Mouse (Mus musculus): Measurements from ENCODE around the gene Gm11037.

The Gm11037 gene

DNA sequence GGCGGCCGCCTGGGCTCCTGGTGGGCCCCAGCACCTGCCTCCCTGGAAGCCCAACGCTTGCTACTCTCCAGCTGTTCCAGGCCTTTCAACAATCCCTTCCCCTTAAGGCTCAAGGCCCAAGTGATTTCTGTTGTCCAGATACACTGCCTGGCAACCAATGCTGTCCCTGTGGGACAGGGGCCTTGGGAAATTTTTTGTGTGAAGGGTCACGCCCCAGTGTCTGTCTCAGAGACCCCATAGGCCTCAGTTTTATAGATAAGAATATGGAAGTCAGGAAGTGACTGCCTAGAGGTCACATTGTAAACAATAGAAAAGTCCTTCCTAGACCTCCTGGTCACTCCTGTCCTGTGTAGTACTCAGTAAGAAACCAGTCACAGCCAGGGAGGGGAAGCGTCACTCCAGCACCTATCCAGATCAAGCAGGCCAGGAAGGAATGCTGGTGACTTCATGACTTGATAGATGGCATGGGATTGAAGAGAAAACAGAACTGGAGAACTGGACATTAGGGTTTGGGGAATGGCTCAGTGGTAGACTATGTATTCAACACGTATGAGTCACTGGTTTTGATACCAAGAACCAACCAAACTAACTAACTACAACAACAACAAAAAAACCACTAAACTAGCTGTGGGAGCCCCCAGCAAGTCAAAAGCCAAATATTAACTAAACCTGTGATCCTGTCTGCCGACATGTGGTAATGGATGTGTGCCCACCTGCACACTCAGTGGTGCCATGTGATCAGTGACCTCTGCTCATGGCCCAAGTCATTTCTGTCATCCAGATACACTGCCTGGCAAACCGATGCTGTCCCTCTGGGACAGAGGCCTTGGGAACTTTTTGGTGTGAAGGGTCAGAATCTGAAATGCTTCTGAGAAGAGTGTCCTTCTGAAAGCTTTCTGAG lies 15.3 kb downstream of the Gm11037 start:
- DNase-seq (ENCODE audit: low read depth, low spot score): no peak

DNA sequence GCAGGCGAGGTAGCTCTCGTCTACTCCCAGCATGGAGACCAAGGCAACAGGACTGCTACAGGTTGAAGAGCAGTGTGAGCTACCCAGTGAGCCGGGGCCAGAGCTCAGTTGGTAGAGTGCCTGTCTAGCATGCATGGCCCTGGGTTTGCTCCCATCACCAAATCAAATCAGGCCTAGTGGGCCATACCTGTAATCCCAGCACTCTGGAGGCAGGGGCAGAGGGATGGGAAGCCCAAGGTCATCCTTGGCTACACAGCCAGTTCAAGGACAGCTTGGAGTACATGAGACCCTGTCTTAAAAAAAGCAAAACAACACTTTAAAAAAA lies 15.9 kb downstream of the Gm11037 start:
- DNase-seq (ENCODE audit: low read depth, low spot score): no peak

DNA sequence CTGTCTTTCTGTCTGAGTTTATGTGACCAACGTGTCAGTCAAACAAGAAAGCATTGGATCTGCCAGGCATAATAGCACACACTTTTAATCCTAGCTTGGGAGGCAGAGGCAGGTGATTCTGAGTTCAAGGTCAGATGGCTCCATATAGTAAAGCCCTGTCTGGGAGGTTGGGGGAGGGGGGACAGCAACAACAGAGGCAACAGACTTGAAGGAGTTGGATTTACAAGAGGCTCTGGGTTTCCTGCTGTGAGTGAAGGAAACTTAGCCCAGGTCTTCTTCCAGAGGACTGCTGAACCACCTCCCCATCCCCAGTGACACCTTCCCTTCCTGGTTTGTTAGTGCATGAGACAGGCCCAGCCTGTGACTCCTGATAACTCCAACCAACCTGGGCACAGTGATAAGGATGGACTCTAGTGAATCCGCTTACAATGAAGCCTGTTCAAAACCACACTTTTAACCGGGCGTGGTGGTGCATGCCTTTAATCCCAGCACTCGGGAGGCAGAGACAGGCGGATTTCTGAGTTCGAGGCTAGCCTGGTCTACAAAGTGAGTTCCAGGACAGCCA lies 19.0 kb downstream of the Gm11037 start:
- DNase-seq (ENCODE audit: low read depth, low spot score): no peak

GRCm38 (mm10) chr2:131154036-131154435 lies 20.7 kb downstream of the Gm11037 start:
- DNase-seq (ENCODE audit: low read depth, low spot score): no peak

GRCm38 (mm10) chr2:131156987-131157386 lies 23.7 kb downstream of the Gm11037 start:
- DNase-seq (ENCODE audit: low read depth, low spot score): no peak

GRCm38 (mm10) chr2:131159491-131159910 lies 26.2 kb downstream of the Gm11037 start:
- no peak for DNase-seq (ENCODE audit: low read depth, low spot score)

DNA sequence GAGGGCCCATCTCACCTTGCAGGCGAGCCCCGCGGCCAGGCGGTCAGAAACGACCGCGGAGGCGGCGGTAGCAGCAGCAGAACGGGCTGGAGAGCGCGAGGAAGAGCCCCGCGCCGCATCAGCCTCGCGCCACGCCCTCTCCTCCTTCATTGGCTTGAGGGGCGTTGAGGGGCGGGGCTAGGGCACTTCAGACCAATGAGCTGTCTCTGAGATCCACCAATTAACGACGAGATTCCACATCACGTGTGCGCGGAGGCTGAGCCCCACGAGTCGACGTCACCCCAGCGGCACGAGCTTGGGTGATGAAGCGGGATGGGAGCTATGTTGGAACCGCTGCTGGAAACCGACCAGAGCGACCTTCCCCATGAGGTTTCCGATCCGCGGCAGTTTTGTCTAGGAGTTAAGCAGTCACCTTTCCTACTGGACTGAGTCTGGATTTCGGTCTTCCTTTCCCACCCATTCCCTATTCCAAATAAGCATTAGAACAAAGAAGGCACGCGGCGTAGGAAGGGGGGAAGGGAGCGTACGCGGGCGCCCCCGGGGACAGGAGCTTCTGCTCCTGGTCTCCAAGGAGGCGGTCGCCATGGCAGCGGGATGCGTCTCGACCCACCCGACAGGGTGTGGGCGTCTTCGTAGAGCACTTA lies 26.8 kb downstream of the Gm11037 start, which contains the start of gene 1700037H04Rik:
Gene 1700037H04Rik, minus strand, starts transcription at position 144 of the 644 bp plus-strand sequence.
- peak; percentile 97 for DNase-seq (ENCODE audit: low read depth, low spot score)

GRCm38 (mm10) chr2:131160671-131161111 lies 27.4 kb downstream of the Gm11037 start:
- no peak for DNase-seq (ENCODE audit: low read depth, low spot score)

DNA sequence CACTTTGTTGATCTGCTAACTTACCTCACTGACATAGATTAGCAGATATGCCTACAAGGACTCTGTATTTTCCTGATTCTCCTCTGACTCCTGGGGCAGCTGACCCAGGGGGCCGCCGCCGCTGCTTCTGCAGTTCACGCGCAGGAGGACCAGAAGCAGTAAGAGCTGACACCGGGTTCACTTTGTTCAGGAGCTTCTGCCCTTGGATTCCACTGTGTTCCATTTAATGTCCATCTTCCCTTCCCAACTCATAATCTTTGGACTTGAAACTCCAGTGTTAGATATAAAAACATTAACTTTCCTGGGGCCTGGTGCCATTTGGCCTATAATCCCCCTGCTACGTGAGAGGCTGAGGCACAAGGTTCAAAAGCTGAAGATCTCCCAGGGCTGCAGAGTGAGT lies 30.6 kb downstream of the Gm11037 start:
- no peak for DNase-seq (ENCODE audit: low read depth, low spot score)

DNA sequence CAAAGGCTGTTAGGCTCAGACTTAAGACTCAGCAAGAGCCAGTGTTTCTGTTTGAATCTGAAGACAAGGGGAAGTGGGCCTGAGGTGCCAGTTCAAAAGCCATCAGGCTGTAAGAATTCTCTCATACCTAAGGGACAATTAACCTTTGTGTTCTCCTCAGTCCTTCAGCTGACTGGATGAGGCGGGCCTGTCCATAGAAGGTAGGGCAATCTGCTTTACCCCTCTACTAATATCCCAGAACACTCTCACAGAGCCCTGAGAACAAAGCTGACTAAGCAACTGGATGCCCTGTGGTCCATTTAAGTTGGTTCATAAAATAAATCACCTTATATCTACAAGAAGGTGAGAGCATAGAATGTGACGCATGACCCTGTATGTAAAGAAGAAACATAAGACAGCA lies 32.9 kb downstream of the Gm11037 start:
- no peak for DNase-seq (ENCODE audit: low read depth, low spot score)

DNA sequence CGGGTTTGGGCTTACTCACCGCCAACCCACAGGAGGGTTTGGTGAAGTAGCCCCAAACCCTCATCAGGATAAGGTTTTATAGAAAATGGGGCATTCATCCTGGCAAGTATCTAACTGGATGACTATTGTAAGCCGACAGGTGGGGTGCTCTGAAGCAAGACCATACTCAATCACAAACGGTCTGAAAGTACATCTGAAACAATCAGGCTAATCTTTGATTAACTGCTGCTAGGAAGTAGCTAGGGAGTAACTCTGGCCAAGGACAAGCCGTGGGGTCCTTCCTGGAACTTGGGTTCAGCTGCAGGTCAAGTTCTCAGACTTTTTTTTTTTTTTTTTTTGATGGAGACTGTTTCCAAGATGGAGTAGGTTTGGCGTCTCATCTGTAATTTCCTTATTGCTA lies 34.7 kb downstream of the Gm11037 start:
- DNase-seq (ENCODE audit: low read depth, low spot score): no peak

DNA sequence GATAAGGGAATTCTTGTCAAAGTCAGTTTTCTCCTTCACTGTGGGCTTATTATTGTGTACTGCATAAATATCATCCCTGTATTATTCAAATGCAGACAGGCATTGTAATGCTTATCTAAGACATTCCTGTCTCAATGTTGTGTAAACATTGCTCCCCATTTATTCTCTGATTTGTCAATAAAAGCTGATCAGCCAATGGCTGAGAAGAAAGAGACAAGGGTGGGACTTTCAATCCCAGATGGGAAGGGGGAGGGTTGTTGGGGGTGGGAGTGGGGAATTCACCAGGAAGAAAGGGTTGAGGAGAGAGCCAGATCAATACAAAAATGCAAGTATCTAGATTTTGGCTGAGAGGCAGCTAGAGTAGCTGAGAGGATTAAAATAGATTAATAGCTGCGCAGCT lies 35.6 kb downstream of the Gm11037 start:
- DNase-seq (ENCODE audit: low read depth, low spot score): no peak

GRCm38 (mm10) chr2:131170936-131171335 lies 37.6 kb downstream of the Gm11037 start:
- DNase-seq (ENCODE audit: low read depth, low spot score): no peak

DNA sequence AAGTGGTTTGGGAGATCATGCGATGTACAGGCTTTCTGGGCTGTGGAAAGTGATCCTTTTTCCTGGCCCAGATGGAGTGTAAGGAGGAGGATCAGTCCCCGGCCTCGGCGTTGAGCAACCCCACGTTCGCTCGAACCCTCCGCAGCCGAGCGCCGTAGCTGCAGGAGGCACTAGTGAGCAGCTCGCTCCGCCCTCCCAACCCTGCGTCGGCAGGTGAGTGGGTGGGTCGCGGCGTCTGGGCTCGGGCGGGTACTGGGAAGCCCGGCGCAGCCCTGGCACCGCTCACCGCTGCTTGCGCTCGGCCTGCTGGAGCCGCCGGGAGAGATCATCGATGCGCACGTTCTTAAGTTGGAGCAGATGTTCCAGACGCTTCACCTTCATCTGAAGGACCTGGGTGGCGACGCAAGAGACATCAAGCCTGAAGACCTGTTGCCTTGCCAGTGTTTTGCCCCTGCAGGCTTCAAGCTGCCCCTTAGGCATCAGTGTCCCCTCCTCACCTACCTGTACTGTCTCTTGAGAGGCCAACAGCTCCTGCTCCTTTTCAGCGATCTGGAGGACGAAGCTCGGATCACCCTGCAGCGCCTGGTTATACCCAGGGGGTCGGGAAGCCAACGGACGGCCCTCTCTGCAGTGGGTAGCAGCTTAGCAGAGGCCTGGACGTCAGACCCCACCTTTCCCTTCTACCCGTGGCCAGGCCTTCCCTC lies 38.3 kb downstream of the Gm11037 start:
- DNase-seq (ENCODE audit: low read depth, low spot score): no peak

DNA sequence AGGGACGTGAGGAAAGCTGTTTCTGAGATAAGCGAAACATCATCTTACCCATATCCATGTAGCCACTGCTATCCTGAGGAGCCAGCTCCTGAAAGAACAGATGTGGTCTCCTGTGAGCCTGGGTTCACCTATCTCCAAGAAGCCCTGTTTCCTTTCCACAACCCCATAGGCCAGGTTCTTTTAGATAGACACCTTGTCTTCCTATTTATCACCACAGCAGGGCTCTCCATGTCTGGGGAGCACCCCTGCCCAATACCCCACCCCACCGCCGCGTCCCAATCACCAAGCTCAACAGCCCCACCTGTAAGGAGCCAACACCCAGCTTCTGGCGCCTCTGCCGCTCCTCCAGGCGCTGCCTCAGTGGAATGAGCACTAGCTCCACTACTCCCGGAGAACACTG lies 39.0 kb downstream of the Gm11037 start:
- no peak for DNase-seq (ENCODE audit: low read depth, low spot score)

- DNase-seq (ENCODE audit: low read depth, low spot score): peak; percentile 84
Observed at GRCm38 (mm10) chr2:131174700-131175099, 41.4 kb downstream of the Gm11037 start.

GRCm38 (mm10) chr2:131175286-131175944 lies 42.1 kb downstream of the Gm11037 start:
- no peak for DNase-seq (ENCODE audit: low read depth, low spot score)

DNA sequence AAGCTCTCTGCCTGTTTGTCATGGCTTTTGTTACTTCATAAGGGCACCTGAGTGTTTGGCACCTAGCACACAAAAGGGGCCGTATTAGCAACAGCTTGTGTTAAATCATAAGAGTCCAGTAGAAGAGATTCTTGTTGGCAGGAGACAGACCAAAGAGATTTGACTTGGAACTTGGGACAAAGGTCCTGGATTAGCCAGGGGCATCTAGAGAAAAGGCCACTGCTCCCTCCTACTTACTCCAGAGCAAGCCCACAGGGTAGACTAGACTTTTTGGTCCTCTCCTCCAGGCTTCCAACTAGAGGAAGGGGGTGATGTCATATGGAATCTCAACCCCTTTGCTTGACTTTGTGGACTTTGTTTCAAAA lies 42.6 kb downstream of the Gm11037 start:
- no peak for DNase-seq (ENCODE audit: low read depth, low spot score)

GRCm38 (mm10) chr2:131176491-131176890 lies 43.2 kb downstream of the Gm11037 start:
- DNase-seq (ENCODE audit: low read depth, low spot score): no peak

DNA sequence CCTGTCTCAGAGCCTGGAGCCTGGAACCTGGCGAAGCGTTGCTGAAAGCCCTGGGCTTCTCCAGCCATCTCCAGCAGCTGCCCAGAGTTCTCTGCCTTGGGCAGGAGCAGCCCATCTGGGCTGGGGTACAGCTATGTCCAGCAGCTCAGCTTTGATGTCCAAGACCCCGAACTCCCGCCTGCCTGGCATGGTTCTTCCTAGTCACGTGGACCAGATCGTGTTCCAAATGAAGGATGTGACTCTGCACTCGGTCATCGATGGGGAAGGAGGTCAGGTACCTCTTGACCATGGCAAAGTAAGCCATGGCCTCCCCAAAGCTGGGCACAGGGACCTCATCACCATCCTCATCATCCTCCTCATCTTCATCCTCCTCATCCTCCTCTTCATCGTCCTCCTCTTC lies 44.6 kb downstream of the Gm11037 start:
- no peak for DNase-seq (ENCODE audit: low read depth, low spot score)

DNA sequence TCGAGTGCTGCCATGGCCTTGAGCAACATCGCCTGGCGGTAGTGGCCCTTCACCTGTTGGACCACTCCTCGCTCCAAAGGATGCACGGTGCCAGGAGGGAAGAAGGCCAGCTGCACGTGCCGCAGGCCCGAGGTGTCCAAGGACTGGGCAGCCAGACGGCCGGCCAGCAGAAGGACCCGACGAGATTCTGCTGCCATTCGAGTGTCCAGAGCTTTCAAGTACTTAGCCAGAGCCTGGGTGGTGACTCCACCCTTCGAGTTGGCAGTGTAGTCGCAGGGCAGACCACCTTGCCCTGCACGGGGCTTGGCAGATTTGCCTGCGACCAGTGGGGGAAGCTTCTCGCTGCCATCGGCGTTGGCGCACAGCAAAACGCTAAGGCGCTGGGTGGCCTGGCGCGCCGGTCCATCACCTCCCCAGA lies 45.5 kb downstream of the Gm11037 start:
- DNase-seq (ENCODE audit: low read depth, low spot score): no peak
